Mouse (Mus musculus): Measurements from ENCODE around the gene Il33.

DNA sequence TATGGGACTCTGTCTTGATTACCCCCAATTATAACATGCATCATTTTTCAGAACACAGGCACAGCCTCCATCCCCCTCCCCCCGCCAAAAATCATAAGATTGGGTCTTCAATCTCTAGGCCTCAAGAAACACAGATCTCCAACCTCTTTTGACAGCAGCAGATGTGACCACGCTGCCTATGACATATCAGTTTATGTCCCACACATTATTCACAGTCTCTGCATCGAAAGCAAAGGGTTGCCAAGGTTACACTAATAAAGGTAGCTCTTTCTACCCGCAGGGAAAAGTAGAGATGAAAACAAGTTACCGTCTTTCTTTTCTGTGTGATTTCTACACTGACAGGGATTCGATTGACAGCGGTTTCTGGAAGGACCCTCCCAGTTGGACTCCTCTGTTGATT is 29.9 kb upstream of the Il33 start:
- no peak for TF ChIP-seq CTCF (IDR thresholded peaks at IDR 0.05; ENCODE audit: borderline replicate concordance, control insufficient read depth, extremely low read depth, insufficient read depth, low read length, poor library complexity)
- no peak for TF ChIP-seq POLR2A (IDR thresholded peaks at IDR 0.05; ENCODE audit: control insufficient read depth, extremely low read depth, insufficient read depth, low read length, poor library complexity)

Data from thymus, adult 2 months (tissue).